Mouse (Mus musculus) limb, embryonic 14.5 days (tissue): ENCODE data around the gene Tmem127. TPM values are rescaled to one million over a fixed set of nuclear protein-coding genes. Genes with fewer than 3 reads are reported as not detected.

Source experiments
- ATAC-seq: fragments of 200-750 bp; cut with Nextera tagmentation; 2 replicates; pipeline ENCODE4 v1.8.0; 2017; ENCODE audit warnings: low read depth, moderate number of reproducible peaks, moderate TSS enrichment; ENCODE audit not compliant: low FRiP score
- DNase-seq: peaks from one replicate; pipeline ENCODE4 v3.0.0-alpha.2; 2015; ENCODE audit warnings: low spot score
- H3K27ac ChIP-seq: fragments of 300-500 bp; sonication (generic); replicated peaks from 2 replicates; pipeline ENCODE4 v1.5.1; 2014; ENCODE audit warnings: low read depth, mild to moderate bottlenecking, low read length, moderate library complexity, mixed read lengths
- H3K27me3 ChIP-seq: fragments of 300-500 bp; sonication (generic); 2 replicates; pipeline ENCODE4 v1.6.1; 2014; ENCODE audit warnings: low read length, mixed read lengths; ENCODE audit not compliant: control insufficient read depth, insufficient read depth
- H3K36me3 ChIP-seq: fragments of 300-500 bp; sonication (generic); 2 replicates; pipeline ENCODE4 v1.6.1; 2014; ENCODE audit warnings: mild to moderate bottlenecking, low read length, moderate library complexity, mixed read lengths; ENCODE audit not compliant: control insufficient read depth, insufficient read depth
- H3K4me1 ChIP-seq: fragments of 300-500 bp; sonication (generic); 2 replicates; pipeline ENCODE4 v1.6.1; 2014; ENCODE audit warnings: antibody characterized with exemption, low read length, mixed read lengths; ENCODE audit not compliant: control insufficient read depth, insufficient read depth
- H3K4me2 ChIP-seq: fragments of 300-500 bp; sonication (generic); replicated peaks from 2 replicates; pipeline ENCODE4 v1.6.1; 2014; ENCODE audit warnings: low read depth, mild to moderate bottlenecking, low read length, moderate library complexity; ENCODE audit not compliant: severe bottlenecking
- H3K4me3 ChIP-seq: fragments of 300-500 bp; sonication (generic); replicated peaks from 2 replicates; pipeline ENCODE4 v1.5.1; 2014; ENCODE audit warnings: low read length
- H3K9ac ChIP-seq: fragments of 300-500 bp; sonication (generic); 2 replicates; pipeline ENCODE4 v1.6.1; 2014; ENCODE audit warnings: mild to moderate bottlenecking, low read depth, low read length, moderate library complexity; ENCODE audit not compliant: severe bottlenecking
- H3K9me3 ChIP-seq: fragments of 300-500 bp; sonication (generic); 2 replicates; pipeline ENCODE4 v1.6.1; 2016; ENCODE audit warnings: low read length; ENCODE audit not compliant: control insufficient read depth
- POLR2A ChIP-seq: fragments of 200-500 bp; IDR thresholded peaks from 2 replicates; pipeline ENCODE4 v1.8.0; 2012; ENCODE audit warnings: inconsistent platforms, mild to moderate bottlenecking, moderate library complexity, borderline replicate concordance; ENCODE audit not compliant: insufficient read depth, insufficient read length; ENCODE audit errors: extremely low read depth
- WGBS: fragments of 180-500 bp; shearing (Covaris S2); extraction: QIAGEN DNeasy Blood & Tissue Kit; methylation state at CpG from one replicate; pipeline ENCODE4 v1.1.7; 2014; 5-methylcytosine and 5-hydroxymethylcytosine counted together
- polyA plus RNA-seq, 2 experiments: library from polyadenylated mRNA; depleted of rRNA in 1 of 2; stranded (reverse) in 1 of 2; unstranded in 1 of 2; fragments of >200 nt; fragmentation: Nextera tagmentation in 1 of 2; extraction: Ambion mirVana in 1 of 2; gene quantifications; 2 replicates each; pipeline versions ENCODE4 v1.2.1 to v1.2.3; 2012 to 2014

Gene Tmem127
- polyA plus RNA-seq, 2 experiments: 22.7 to 36.2 TPM

- no peak for DNase-seq
- TF ChIP-seq POLR2A: no peak
These were observed 26.9 kb downstream of the Tmem127 start for GRCm38 (mm10) chr2:127274590-127274989.

GRCm38 (mm10) chr2:127275551-127276320 lies 28.0 kb downstream of the Tmem127 start:
- Histone ChIP-seq H3K9me3 (no peaks in the 10 kb centered on the region), H3K9ac (no peak overlapping the region), H3K4me3 (no peak overlapping the region), H3K36me3 (no peaks in the 10 kb centered on the region; the same call in 1 of the 2 replicates), H3K27me3 (no peaks in the 10 kb centered on the region), H3K4me1 (peaks cover 4% of the 10 kb centered on the region; the same call in 1 of the 2 replicates), H3K4me2 (no peak overlapping the region), H3K27ac (no peak overlapping the region)
- ATAC-seq (no peak), DNase-seq (no peak)
- 77% methylated on average over 5 of the region's 5 CpGs for WGBS
- no peak for TF ChIP-seq POLR2A

More at GRCm38 (mm10) chr2:127274590-127274989, 26.9 kb downstream of the Tmem127 start:
- peaks cover 4% of the 10 kb centered on the region; the same call in 1 of the 2 replicates for H3K4me1 ChIP-seq
- no peak overlapping the region for H3K4me2 ChIP-seq
- H3K9me3 ChIP-seq: no peaks in the 10 kb centered on the region
- H3K27me3 ChIP-seq: no peaks in the 10 kb centered on the region
- no peak overlapping the region for H3K4me3 ChIP-seq
- H3K9ac ChIP-seq: no peak overlapping the region
- 85% methylated on average over 2 of the region's 2 CpGs for WGBS
- H3K27ac ChIP-seq: no peak overlapping the region
- ATAC-seq: no peak
- H3K36me3 ChIP-seq: no peaks in the 10 kb centered on the region; the same call in 1 of the 2 replicates

DNA sequence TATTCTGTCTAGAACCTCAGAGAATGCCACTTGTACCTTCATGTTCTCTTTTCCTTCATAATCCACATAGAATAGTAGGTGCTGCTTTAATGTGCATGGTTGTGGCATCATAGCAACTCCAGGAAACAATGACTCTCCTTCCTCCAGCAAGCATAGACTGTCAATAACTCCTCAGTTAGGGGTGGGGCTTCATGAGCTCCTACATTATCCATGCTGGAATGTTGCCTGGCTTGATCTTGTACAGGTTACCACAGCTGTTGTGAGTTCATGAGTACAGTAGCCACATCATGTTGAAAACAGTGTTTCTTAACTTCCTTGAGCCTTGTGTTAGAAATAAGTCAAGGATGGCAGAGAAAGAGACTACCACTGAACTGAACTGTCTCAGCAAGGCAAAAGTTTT lies 30.5 kb downstream of the Tmem127 start:
- no peak overlapping the region for H3K9ac ChIP-seq
- peak; percentile 40 for DNase-seq
- ATAC-seq: no peak
- no peak overlapping the region for H3K4me2 ChIP-seq
- no peaks in the 10 kb centered on the region for H3K27me3 ChIP-seq
- H3K36me3 ChIP-seq: no peaks in the 10 kb centered on the region
- H3K9me3 ChIP-seq: no peaks in the 10 kb centered on the region
- TF ChIP-seq POLR2A: no peak
- no peak overlapping the region for H3K4me3 ChIP-seq
- no peak overlapping the region for H3K27ac ChIP-seq
- H3K4me1 ChIP-seq: no peaks in the 10 kb centered on the region

- DNase-seq (no peak), ATAC-seq (no peak)
- Histone ChIP-seq H3K9me3 (no peaks in the 10 kb centered on the region), H3K36me3 (peaks cover 71% of the 10 kb centered on the region), H3K27me3 (no peaks in the 10 kb centered on the region), H3K4me1 (no peaks in the 10 kb centered on the region), H3K9ac (no peak overlapping the region), H3K27ac (no peak overlapping the region), H3K4me2 (no peak overlapping the region), H3K4me3 (no peak overlapping the region)
- TF ChIP-seq POLR2A: no peak
- 76% methylated on average over 4 of the region's 4 CpGs for WGBS
These were observed 44.5 kb downstream of the Tmem127 start for GRCm38 (mm10) chr2:127292250-127292649.

DNA sequence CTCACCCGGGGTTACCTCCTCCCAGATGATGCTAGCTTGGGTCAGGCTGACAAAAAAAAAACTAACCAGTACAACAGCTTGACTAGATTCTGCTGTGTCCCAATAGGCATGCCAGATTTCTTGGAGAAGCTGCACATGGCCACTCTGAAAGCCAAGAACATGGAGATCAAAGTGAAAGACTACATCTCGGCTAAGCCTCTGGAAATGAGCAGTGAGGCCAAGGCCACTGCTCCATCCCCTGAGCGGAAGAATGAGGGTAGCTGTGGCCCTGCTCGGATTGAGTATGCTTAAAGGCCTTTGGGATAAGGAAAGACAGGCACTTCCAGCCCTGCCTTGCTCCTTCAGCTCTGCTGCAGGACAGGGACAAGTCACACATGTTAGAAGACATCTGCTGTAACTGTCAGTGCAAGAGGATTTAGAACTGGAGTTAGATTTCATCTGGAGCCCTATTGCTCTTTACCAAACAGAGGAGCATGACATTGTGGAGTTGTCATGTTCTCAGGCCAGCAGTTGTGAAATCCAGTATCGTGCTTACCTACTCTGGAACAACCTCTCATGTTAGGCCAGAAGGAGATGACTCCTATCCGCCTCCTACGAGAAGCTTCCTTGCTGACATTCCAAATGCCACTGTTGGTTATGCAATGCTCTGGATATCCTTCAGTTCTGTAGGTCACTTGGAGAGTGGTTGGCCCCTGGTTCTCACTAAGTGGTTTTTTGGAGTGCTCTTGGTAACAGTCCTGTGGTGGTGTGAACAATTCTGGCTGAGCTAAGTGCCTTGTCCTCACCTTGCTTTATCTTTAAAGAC lies 49.5 kb downstream of the Tmem127 start:
- H3K9ac ChIP-seq: no peak overlapping the region
- WGBS: 93% methylated on average over 7 of the region's 7 CpGs
- H3K9me3 ChIP-seq: no peaks in the 10 kb centered on the region
- no peak overlapping the region for H3K4me3 ChIP-seq
- no peaks in the 10 kb centered on the region for H3K4me1 ChIP-seq
- DNase-seq (no peak), ATAC-seq (no peak)
- TF ChIP-seq POLR2A: no peak
- H3K27me3 ChIP-seq: no peaks in the 10 kb centered on the region
- H3K36me3 ChIP-seq: peaks cover 74% of the 10 kb centered on the region
- no peak overlapping the region for H3K4me2 ChIP-seq
- H3K27ac ChIP-seq: no peak overlapping the region
